Mouse (Mus musculus): ENCODE measurements around the gene Zdhhc21. TPM values are rescaled to one million over a fixed set of nuclear protein-coding genes. Genes with fewer than 3 reads are reported as not detected.

Zdhhc21 gene
- total RNA-seq, 2 experiments from 2014 or later: 0.23 to 4.6 TPM

DNA sequence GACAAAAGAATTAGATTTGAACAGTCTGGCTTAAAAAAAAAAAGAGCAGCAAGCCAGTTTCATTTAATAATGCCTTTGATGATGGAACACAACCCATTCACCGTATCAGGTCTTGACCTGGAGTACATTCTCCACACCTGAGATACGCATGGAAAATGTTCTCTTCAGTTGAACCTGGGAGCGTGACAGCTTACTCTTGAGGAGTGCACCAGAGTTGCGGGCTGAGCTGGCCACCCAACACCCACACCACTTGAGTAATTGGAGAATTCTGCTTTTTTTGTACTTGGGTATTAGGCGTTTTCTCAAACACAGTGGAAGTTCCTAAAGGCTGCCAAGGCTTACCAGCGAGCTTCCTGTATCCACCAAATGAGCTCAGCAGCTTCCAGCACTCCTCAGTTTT lies 66.2 kb downstream of the Zdhhc21 start:
- no peak for ATAC-seq (replicated peaks; ENCODE audit: low FRiP score, poor library complexity, severe bottlenecking)

- ATAC-seq (replicated peaks; ENCODE audit: low FRiP score, poor library complexity, severe bottlenecking): no peak
These were observed 66.7 kb downstream of the Zdhhc21 start for GRCm38 (mm10) chr4:82792906-82793580.

DNA sequence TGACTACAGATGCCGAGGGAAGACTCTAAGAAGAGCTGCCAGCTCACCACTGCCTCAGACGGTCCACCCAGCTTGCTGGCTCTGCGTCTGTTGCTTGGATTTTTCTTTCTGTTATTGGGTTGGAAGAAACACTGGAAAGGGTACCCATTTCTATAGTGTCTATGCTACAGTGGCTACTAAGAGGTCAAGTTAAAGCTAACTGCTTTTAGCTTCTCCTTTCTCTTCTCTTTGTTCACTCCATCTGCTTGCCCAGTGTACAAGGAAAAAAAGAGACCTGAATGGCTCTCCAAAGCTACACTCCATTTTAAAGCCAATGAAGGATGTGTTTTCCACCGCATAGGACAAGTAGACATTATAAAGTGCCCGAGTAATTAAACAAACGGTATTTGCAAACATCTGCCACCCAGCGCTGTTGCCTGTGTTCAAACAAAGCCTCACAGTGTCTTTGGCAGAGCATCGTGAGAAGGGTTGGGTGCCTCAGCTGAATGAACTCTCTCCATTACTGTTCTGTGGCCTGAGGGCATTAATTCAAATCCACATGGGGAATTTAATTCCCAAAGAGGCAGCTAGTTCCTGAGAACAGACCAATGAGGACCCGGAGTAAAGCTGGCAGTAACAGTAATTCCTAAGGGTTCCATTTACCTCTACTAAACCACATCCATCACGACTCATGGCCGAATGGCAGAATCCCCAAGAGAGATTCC lies 94.1 kb downstream of the Zdhhc21 start:
- no peak for ATAC-seq (replicated peaks; ENCODE audit: low FRiP score, poor library complexity, severe bottlenecking)

DNA sequence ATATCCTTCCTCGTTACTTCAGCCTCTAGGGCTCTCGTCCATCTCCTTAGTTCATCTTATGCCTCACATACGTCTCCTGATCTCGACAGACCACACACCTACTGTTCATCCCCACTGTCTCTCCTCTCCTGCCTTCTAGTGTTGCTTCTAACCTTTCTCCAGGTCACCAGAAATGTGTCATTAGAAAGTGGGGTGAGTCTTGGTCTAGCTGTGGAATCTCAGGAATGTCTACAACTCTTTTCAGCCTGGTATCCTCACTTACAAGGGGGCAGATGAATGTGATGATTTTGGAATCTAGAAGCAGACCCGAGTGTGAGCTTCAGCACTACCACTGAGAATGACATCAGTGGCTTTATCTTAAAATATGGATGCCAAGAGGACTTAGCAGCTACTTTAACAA lies 96.2 kb downstream of the Zdhhc21 start:
- no peak for ATAC-seq (replicated peaks; ENCODE audit: low FRiP score, poor library complexity, severe bottlenecking)

- ATAC-seq (replicated peaks; ENCODE audit: low FRiP score, poor library complexity, severe bottlenecking): no peak
These were observed 97.2 kb downstream of the Zdhhc21 start for GRCm38 (mm10) chr4:82762430-82763119.

GRCm38 (mm10) chr4:82756295-82756626 lies 103.5 kb downstream of the Zdhhc21 start:
- no peak for ATAC-seq (replicated peaks; ENCODE audit: low FRiP score, poor library complexity, severe bottlenecking)

GRCm38 (mm10) chr4:82755616-82756294 lies 104.0 kb downstream of the Zdhhc21 start:
- ATAC-seq (replicated peaks; ENCODE audit: low FRiP score, poor library complexity, severe bottlenecking): no peak

Other genes with a start within 250 kb of the Zdhhc21 start
- 1.3 TPM in 1 of 2 replicates, not detected in the other for gene Nfib, start 154.2 kb downstream of the Zdhhc21 start, total RNA-seq (2015; ENCODE audit: low replicate concordance)
- not detected in 2 replicates for gene Nfib, start 154.2 kb downstream of the Zdhhc21 start, total RNA-seq (2017; ENCODE audit: low replicate concordance)
- gene Cer1, start 25.2 kb upstream of the Zdhhc21 start, total RNA-seq (2015; ENCODE audit: low replicate concordance): not detected in 2 replicates
- gene Cer1, start 25.2 kb upstream of the Zdhhc21 start, total RNA-seq (2017; ENCODE audit: low replicate concordance): not detected in 2 replicates
- not detected in 2 replicates for gene Frem1, start 192.4 kb upstream of the Zdhhc21 start, total RNA-seq (2015; ENCODE audit: low replicate concordance)
- gene Frem1, start 192.4 kb upstream of the Zdhhc21 start, total RNA-seq (2017; ENCODE audit: low replicate concordance): not detected in 2 replicates

Measured in erythroid progenitor cell, adult 5-6 weeks (primary cell).